Mouse (Mus musculus): ENCODE measurements at regions not wholly inside any gene's neighbourhood (a gene's known extent, or its start where the extent isn't known, plus 50 kb on each side); places are given as distances from the start of the nearest gene placed in this dataset.

GRCm38 (mm10) chr2:75439522-75440230 is 219.4 kb upstream of the Hnrnpa3 start:
- WGBS = 60% methylated on average over 10 of the region's 10 CpGs
- TF ChIP-seq CTCF (IDR thresholded peaks at IDR 0.05; ENCODE audit: insufficient read depth, low read length) (no peak), POLR2A (IDR thresholded peaks at IDR 0.05; ENCODE audit: borderline replicate concordance, extremely low read depth, low read depth, low read length) (no peak)
- no peaks in the 10 kb centered on the region for H3K4me1 ChIP-seq (ENCODE audit: control insufficient read depth, insufficient read depth, low read length)
- DNase-seq = no peak
- H3K4me3 ChIP-seq (replicated peaks; ENCODE audit: extremely low read depth, low read depth, low read length) = no peak overlapping the region

- WGBS = 97% methylated on average over 1 of the region's 1 CpGs
- DNase-seq = no peak
- Histone ChIP-seq H3K4me1 (ENCODE audit: control insufficient read depth, insufficient read depth, low read length) (no peaks in the 10 kb centered on the region), H3K4me3 (replicated peaks; ENCODE audit: extremely low read depth, low read depth, low read length) (no peak overlapping the region)
- TF ChIP-seq POLR2A (IDR thresholded peaks at IDR 0.05; ENCODE audit: borderline replicate concordance, extremely low read depth, low read depth, low read length) (no peak), CTCF (IDR thresholded peaks at IDR 0.05; ENCODE audit: insufficient read depth, low read length) (no peak)
These were observed 216.4 kb upstream of the Hnrnpa3 start for GRCm38 (mm10) chr2:75442632-75443031.

- H3K4me3 ChIP-seq (replicated peaks; ENCODE audit: extremely low read depth, low read depth, low read length) = no peak overlapping the region
- H3K4me1 ChIP-seq (ENCODE audit: control insufficient read depth, insufficient read depth, low read length) = no peaks in the 10 kb centered on the region
- DNase-seq = no peak
- no peak for TF ChIP-seq CTCF (IDR thresholded peaks at IDR 0.05; ENCODE audit: insufficient read depth, low read length)
- TF ChIP-seq POLR2A (IDR thresholded peaks at IDR 0.05; ENCODE audit: borderline replicate concordance, extremely low read depth, low read depth, low read length) = no peak
These were observed 213.9 kb upstream of the Hnrnpa3 start for GRCm38 (mm10) chr2:75445189-75445588.

GRCm38 (mm10) chr2:75446996-75447715 is 211.9 kb upstream of the Hnrnpa3 start:
- no peak for TF ChIP-seq POLR2A (IDR thresholded peaks at IDR 0.05; ENCODE audit: borderline replicate concordance, extremely low read depth, low read depth, low read length)
- no peak for TF ChIP-seq CTCF (IDR thresholded peaks at IDR 0.05; ENCODE audit: insufficient read depth, low read length)
- Histone ChIP-seq H3K4me1 (ENCODE audit: control insufficient read depth, insufficient read depth, low read length) (no peaks in the 10 kb centered on the region), H3K4me3 (replicated peaks; ENCODE audit: extremely low read depth, low read depth, low read length) (no peak overlapping the region)
- DNase-seq = no peak
- 63% methylated on average over 7 of the region's 7 CpGs for WGBS

- TF ChIP-seq CTCF (IDR thresholded peaks at IDR 0.05; ENCODE audit: insufficient read depth, low read length) (no peak), POLR2A (IDR thresholded peaks at IDR 0.05; ENCODE audit: borderline replicate concordance, extremely low read depth, low read depth, low read length) (no peak)
- WGBS = 73% methylated on average over 5 of the region's 5 CpGs
- Histone ChIP-seq H3K4me1 (ENCODE audit: control insufficient read depth, insufficient read depth, low read length) (no peaks in the 10 kb centered on the region), H3K4me3 (replicated peaks; ENCODE audit: extremely low read depth, low read depth, low read length) (no peak overlapping the region)
- no peak for DNase-seq
These were observed 210.8 kb upstream of the Hnrnpa3 start for GRCm38 (mm10) chr2:75448221-75448620.

- TF ChIP-seq POLR2A (IDR thresholded peaks at IDR 0.05; ENCODE audit: borderline replicate concordance, extremely low read depth, low read depth, low read length) (no peak), CTCF (IDR thresholded peaks at IDR 0.05; ENCODE audit: insufficient read depth, low read length) (no peak)
These were observed 207.2 kb upstream of the Hnrnpa3 start for GRCm38 (mm10) chr2:75451846-75452267.

GRCm38 (mm10) chr2:75452274-75453148 is 206.6 kb upstream of the Hnrnpa3 start:
- H3K4me3 ChIP-seq (replicated peaks; ENCODE audit: extremely low read depth, low read depth, low read length) = no peak overlapping the region
- H3K4me1 ChIP-seq (ENCODE audit: control insufficient read depth, insufficient read depth, low read length) = no peaks in the 10 kb centered on the region
- TF ChIP-seq CTCF (IDR thresholded peaks at IDR 0.05; ENCODE audit: insufficient read depth, low read length) = no peak
- no peak for TF ChIP-seq POLR2A (IDR thresholded peaks at IDR 0.05; ENCODE audit: borderline replicate concordance, extremely low read depth, low read depth, low read length)
- WGBS = 66% methylated on average over 7 of the region's 7 CpGs
- no peak for DNase-seq

More at GRCm38 (mm10) chr2:75451846-75452267, 207.2 kb upstream of the Hnrnpa3 start:
- 49% methylated on average over 8 of the region's 8 CpGs for WGBS
- no peak for DNase-seq
- no peak overlapping the region for H3K4me3 ChIP-seq (replicated peaks; ENCODE audit: extremely low read depth, low read depth, low read length)
- no peaks in the 10 kb centered on the region for H3K4me1 ChIP-seq (ENCODE audit: control insufficient read depth, insufficient read depth, low read length)

GRCm38 (mm10) chr2:75455481-75455880 is 203.6 kb upstream of the Hnrnpa3 start:
- TF ChIP-seq CTCF (IDR thresholded peaks at IDR 0.05; ENCODE audit: insufficient read depth, low read length) = no peak
- TF ChIP-seq POLR2A (IDR thresholded peaks at IDR 0.05; ENCODE audit: borderline replicate concordance, extremely low read depth, low read depth, low read length) = no peak
- 95% methylated on average over 9 of the region's 9 CpGs for WGBS
- Histone ChIP-seq H3K4me3 (replicated peaks; ENCODE audit: extremely low read depth, low read depth, low read length) (no peak overlapping the region), H3K4me1 (ENCODE audit: control insufficient read depth, insufficient read depth, low read length) (no peaks in the 10 kb centered on the region)
- DNase-seq = no peak

GRCm38 (mm10) chr2:75456272-75456671 is 202.8 kb upstream of the Hnrnpa3 start:
- 56% methylated on average over 1 of the region's 1 CpGs for WGBS
- TF ChIP-seq POLR2A (IDR thresholded peaks at IDR 0.05; ENCODE audit: borderline replicate concordance, extremely low read depth, low read depth, low read length) (no peak), CTCF (IDR thresholded peaks at IDR 0.05; ENCODE audit: insufficient read depth, low read length) (no peak)
- no peaks in the 10 kb centered on the region for H3K4me1 ChIP-seq (ENCODE audit: control insufficient read depth, insufficient read depth, low read length)
- DNase-seq = no peak
- no peak overlapping the region for H3K4me3 ChIP-seq (replicated peaks; ENCODE audit: extremely low read depth, low read depth, low read length)
